Mouse (Mus musculus): Measurements from ENCODE around the gene Ptgds.

DNA sequence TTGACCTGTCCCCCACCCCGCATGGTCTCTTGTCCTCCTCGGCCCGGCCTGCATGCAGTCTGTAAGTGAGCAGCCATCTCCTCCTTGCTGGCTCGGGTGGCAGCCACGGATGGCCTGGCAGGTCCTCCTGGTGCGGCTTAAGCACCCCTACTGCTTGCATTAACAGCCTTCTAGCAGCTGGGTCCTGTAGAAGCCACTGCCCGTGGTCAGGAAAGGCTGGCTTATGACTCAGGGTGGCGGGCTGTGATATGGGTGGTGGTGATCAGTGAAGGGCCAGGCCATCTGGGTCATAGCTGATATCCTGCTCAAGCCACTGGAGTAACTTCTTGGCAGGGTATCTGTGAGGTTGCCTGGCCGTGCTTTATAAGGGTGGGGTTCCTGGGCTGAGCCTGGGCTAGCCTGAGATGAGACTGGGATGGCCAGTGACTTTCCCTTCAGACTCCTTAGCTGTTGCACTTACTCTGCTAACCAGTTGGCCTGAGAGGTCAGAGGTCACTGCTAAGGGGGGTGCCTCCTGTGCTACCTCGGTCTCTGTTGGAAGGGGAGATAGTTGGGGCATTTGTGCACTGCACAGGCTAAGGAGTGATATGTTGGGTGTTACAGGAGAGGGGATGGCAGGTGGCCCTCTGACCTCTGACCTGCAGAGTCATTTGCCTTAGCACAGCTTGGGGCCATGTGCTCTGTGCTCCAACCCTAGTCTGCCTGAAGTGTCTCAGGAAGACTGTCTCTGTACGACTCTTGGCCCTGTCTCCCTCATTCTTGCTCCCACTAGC is 37.3 kb downstream of the Ptgds start:
- TF ChIP-seq CTCF (IDR thresholded peaks at IDR 0.05): no peak
- no peak for TF ChIP-seq EP300 (IDR thresholded peaks at IDR 0.05)

Measured in lung, postnatal 0 days (tissue).